Mouse (Mus musculus): ENCODE data around the gene Srpr. TPM values are rescaled to one million over a fixed set of nuclear protein-coding genes. Genes with fewer than 3 reads are reported as not detected.

The Srpr gene
- polyA plus RNA-seq, 1 experiment from 2014 or later: 118 TPM

DNA sequence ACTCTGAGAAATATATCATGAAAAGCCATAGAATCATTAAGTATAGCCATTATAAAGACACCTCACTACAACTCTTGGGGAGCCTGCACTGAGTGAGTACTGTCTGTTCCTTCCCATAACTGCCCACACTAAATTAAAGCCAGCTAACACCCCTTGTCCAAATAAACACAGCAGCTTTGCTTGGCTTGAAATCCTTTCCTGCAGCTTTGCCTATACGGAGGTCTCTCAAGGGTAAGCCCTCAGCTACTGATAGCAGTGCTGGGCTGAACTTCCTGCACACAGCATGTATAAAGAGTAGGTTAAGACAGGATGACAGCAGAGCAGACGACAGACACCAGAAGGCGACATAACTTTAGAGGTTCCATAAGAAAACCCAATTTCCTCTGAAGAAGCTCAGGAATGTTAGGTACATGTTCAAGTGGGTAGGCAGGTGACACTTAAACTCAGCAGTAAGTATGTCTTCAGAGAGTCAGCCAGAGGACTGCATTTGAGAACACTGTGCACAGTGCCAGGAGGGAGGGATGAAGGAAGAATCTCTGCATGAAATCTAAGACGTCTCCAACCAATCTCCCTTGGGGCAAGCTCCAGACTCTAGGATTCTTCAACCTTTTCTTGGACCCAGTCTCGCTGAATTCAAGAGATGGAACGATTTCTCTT, 39.1 kb downstream of the Srpr start:
- 68% methylated on average over 6 of the region's 6 CpGs for WGBS
- no peak for TF ChIP-seq CTCF (IDR thresholded peaks at IDR 0.05; ENCODE audit: low read depth)
- no peak overlapping the region for H3K27ac ChIP-seq (ENCODE audit: low read depth, low read length)

DNA sequence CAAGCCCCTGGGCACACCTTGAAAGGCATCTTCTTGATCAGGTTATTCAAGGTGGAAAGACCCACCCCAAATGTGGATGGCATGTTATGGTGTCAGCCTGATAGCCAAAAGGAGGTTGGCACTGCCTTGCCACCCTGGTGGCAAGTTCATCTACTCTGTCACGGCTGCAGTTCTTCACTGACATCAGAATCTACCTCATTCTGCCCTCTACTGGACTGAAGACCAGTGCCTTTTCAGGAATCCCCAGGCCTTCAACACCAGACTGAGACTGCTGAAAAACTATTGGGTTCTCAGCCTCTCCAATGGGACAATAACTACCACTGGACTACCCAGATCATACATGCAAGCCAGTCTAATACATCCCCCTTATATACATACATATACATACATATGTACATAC, 39.8 kb downstream of the Srpr start:
- Histone ChIP-seq H3K27ac (ENCODE audit: low read depth, low read length) (no peak overlapping the region), H3K4me3 (ENCODE audit: low read depth, low read length) (no peak overlapping the region), H3K4me2 (replicated peaks; ENCODE audit: low read depth) (no peak overlapping the region), H3K9me3 (ENCODE audit: control insufficient read depth) (no peaks in the 10 kb centered on the region), H3K27me3 (replicated peaks; ENCODE audit: control insufficient read depth, insufficient read depth, low read length) (no peaks in the 10 kb centered on the region), H3K9ac (ENCODE audit: low read depth, low read length) (no peak overlapping the region), H3K36me3 (ENCODE audit: control insufficient read depth, insufficient read depth) (peaks cover 8% of the 10 kb centered on the region; the same call in 1 of the 2 replicates), H3K4me1 (replicated peaks; ENCODE audit: control insufficient read depth, insufficient read depth, low read length) (no peaks in the 10 kb centered on the region)
- WGBS: 69% methylated on average over 1 of the region's 1 CpGs
- TF ChIP-seq CTCF (IDR thresholded peaks at IDR 0.05; ENCODE audit: low read depth): peak; percentile 40
- no peak for ATAC-seq

More for the DNA sequence above, 39.1 kb downstream of the Srpr start:
- Histone ChIP-seq H3K4me3 (ENCODE audit: low read depth, low read length) (no peak overlapping the region), H3K27me3 (replicated peaks; ENCODE audit: control insufficient read depth, insufficient read depth, low read length) (no peaks in the 10 kb centered on the region), H3K9ac (ENCODE audit: low read depth, low read length) (no peak overlapping the region), H3K9me3 (ENCODE audit: control insufficient read depth) (no peaks in the 10 kb centered on the region), H3K4me2 (replicated peaks; ENCODE audit: low read depth) (no peak overlapping the region), H3K4me1 (replicated peaks; ENCODE audit: control insufficient read depth, insufficient read depth, low read length) (no peaks in the 10 kb centered on the region), H3K36me3 (ENCODE audit: control insufficient read depth, insufficient read depth) (peaks cover 15% of the 10 kb centered on the region)
- no peak for ATAC-seq

DNA sequence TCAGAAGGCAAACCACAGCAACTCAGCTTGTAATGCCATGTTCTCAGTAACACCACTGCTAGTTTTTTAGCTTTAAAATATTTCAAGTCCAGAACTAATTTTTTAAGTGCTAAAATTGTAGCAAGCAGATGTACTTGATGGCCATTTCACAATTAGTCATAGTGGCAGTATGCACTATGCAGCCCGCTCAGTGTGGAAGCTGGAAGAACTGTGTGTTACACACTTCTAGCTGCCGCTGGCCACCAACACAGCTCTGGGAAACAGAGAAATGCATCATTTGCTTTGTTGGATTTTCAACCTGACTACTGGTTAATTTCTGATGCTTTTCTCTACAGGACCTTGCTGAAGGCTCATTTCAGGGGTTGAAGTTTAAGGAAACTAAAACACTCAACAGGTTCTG, 47.4 kb downstream of the Srpr start:
- TF ChIP-seq CTCF (IDR thresholded peaks at IDR 0.05; ENCODE audit: low read depth): no peak
- Histone ChIP-seq H3K4me3 (ENCODE audit: low read depth, low read length) (no peak overlapping the region), H3K36me3 (ENCODE audit: control insufficient read depth, insufficient read depth) (no peaks in the 10 kb centered on the region), H3K9me3 (ENCODE audit: control insufficient read depth) (no peaks in the 10 kb centered on the region), H3K27ac (ENCODE audit: low read depth, low read length) (no peak overlapping the region), H3K4me2 (replicated peaks; ENCODE audit: low read depth) (no peak overlapping the region), H3K27me3 (replicated peaks; ENCODE audit: control insufficient read depth, insufficient read depth, low read length) (no peaks in the 10 kb centered on the region), H3K9ac (ENCODE audit: low read depth, low read length) (no peak overlapping the region), H3K4me1 (replicated peaks; ENCODE audit: control insufficient read depth, insufficient read depth, low read length) (no peaks in the 10 kb centered on the region)
- no peak for ATAC-seq
- WGBS: 89% methylated on average over 2 of the region's 2 CpGs

DNA sequence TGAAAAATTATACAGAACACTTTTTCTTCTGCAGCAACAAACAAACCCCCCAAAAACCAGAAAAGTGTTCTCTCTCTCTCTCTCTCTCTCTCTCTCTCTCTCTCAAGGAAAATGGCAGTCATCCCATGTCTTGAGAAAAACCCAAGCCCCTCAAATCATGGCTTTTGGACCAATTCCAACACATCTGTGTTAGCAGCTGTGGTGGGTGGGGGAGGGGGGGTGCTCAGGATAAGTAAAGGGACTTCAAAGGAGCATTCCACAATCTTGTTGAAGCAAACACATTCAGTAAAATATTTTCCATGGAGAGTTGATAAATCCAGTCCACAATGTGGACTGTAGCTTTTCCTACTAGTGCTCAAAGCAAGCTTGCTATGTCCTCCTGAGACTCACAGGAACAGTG, 49.5 kb downstream of the Srpr start:
- Histone ChIP-seq H3K27ac (ENCODE audit: low read depth, low read length) (no peak overlapping the region), H3K36me3 (ENCODE audit: control insufficient read depth, insufficient read depth) (no peaks in the 10 kb centered on the region), H3K4me1 (replicated peaks; ENCODE audit: control insufficient read depth, insufficient read depth, low read length) (no peaks in the 10 kb centered on the region), H3K9me3 (ENCODE audit: control insufficient read depth) (no peaks in the 10 kb centered on the region), H3K27me3 (replicated peaks; ENCODE audit: control insufficient read depth, insufficient read depth, low read length) (no peaks in the 10 kb centered on the region), H3K4me3 (ENCODE audit: low read depth, low read length) (no peak overlapping the region), H3K4me2 (replicated peaks; ENCODE audit: low read depth) (no peak overlapping the region), H3K9ac (ENCODE audit: low read depth, low read length) (no peak overlapping the region)
- no peak for TF ChIP-seq CTCF (IDR thresholded peaks at IDR 0.05; ENCODE audit: low read depth)
- ATAC-seq: no peak

DNA sequence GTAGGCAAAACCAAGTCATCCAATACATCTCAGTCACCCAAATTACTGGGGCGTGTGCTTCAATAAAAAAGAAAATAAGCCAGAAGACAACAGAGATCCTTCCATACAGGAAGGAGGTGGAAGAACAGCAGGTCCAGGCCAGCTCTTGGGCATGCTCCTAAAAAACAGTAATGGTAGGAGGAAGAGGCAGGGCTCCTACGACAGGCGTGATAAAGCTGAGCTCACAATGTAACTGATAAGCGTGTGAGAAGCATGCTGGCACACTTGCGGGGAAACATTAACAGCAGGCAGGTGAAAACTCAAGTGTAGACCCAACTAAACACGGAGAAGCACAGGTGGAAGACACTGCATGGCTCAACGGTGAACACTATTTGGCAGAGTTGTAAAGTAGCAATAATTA, 57.4 kb downstream of the Srpr start:
- no peaks in the 10 kb centered on the region for H3K27me3 ChIP-seq (replicated peaks; ENCODE audit: control insufficient read depth, insufficient read depth, low read length)
- 0 out of 2 replicates have a peak, but pooled peaks cover 5% of the 10 kb centered on the region for H3K4me1 ChIP-seq (replicated peaks; ENCODE audit: control insufficient read depth, insufficient read depth, low read length)
- H3K4me2 ChIP-seq (replicated peaks; ENCODE audit: low read depth): no peak overlapping the region
- WGBS: 45% methylated on average over 7 of the region's 7 CpGs
- H3K36me3 ChIP-seq (ENCODE audit: control insufficient read depth, insufficient read depth): no peaks in the 10 kb centered on the region
- ATAC-seq: peak; percentile 20; the same call in 1 of the 2 replicates
- TF ChIP-seq CTCF (IDR thresholded peaks at IDR 0.05; ENCODE audit: low read depth): no peak
- no peak overlapping the region for H3K9ac ChIP-seq (ENCODE audit: low read depth, low read length)
- H3K4me3 ChIP-seq (ENCODE audit: low read depth, low read length): no peak overlapping the region
- no peaks in the 10 kb centered on the region for H3K9me3 ChIP-seq (ENCODE audit: control insufficient read depth)
- no peak overlapping the region for H3K27ac ChIP-seq (ENCODE audit: low read depth, low read length)

DNA sequence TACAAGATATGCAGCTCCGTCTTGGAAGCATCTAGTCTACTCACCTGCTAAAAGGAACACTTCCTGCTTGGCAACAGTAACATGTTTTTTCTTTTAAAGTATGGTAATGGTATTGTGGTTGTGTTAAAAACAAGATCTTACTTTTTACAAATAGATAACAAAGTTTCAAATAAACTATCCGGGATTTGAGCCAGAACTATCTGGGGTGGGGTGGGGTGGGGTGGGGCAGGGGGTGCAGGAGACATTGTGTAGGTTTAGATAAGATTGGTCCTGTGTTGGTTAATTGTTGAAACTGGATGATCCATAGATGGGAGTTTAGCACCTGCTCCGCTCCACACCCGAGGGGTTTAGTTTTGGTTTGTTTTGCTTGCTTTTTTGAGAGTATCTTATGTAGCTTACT, 62.4 kb downstream of the Srpr start:
- Histone ChIP-seq H3K27me3 (replicated peaks; ENCODE audit: control insufficient read depth, insufficient read depth, low read length) (no peaks in the 10 kb centered on the region), H3K4me2 (replicated peaks; ENCODE audit: low read depth) (no peak overlapping the region), H3K9ac (ENCODE audit: low read depth, low read length) (no peak overlapping the region), H3K27ac (ENCODE audit: low read depth, low read length) (peak overlapping the region; percentile 43), H3K9me3 (ENCODE audit: control insufficient read depth) (no peaks in the 10 kb centered on the region), H3K36me3 (ENCODE audit: control insufficient read depth, insufficient read depth) (no peaks in the 10 kb centered on the region), H3K4me3 (ENCODE audit: low read depth, low read length) (no peak overlapping the region), H3K4me1 (replicated peaks; ENCODE audit: control insufficient read depth, insufficient read depth, low read length) (0 out of 2 replicates have a peak, but pooled peaks cover 3% of the 10 kb centered on the region)
- 31% methylated on average over 4 of the region's 4 CpGs for WGBS
- no peak for TF ChIP-seq CTCF (IDR thresholded peaks at IDR 0.05; ENCODE audit: low read depth)
- no peak for ATAC-seq
